ENCODE assay signal across 28 mouse cellular contexts in the genomic region with DNA sequence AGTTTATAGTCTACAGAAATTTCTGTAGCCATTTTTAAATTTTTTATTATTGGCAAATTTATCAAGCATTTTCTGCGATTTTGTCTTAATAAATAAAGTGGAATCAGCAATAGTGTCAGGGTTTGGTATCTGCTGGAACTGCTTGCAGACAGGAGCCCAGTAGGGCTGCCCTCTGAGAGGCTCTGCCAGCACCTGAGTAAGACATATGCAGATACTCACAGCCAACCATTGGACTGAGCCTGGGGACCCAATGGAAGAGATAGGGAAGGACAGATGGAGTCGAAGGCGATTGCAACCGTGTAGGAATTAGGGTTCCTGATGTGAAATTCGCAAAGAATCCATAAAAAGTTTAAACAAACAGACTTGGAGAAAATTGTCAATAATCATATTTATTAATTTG. TPM values are rescaled to one million over a fixed set of nuclear protein-coding genes. Genes with fewer than 3 reads are reported as not detected.
DNase-seq lines count a peak whose midpoint lies in the region; ATAC-seq lines count a peak whose summit lies in the region.
"Had no signal": no experiment of that assay in that cellular context is flagged by ENCODE, and none has a peak within 500 bp of the region (broad histone marks: within the 10 kb centered on the region; RNA-seq: fewer than 3 reads in every experiment).

No protein-coding gene starts in this region.

- H3K27me3 ChIP-seq in kidney, embryonic 15.5 days, result no peaks in the 10 kb centered on the region
- H3K27me3 ChIP-seq: forebrain, embryonic 13.5 days; hindbrain, embryonic 13.5 days; intestine, embryonic 15.5 days; Patski had no signal

- H3K9me3 ChIP-seq in kidney, embryonic 15.5 days (replicated peaks), result no peaks in the 10 kb centered on the region
- H3K9me3 ChIP-seq: forebrain, embryonic 10.5 days; forebrain, embryonic 13.5 days; hindbrain, embryonic 10.5 days; hindbrain, embryonic 13.5 days; intestine, embryonic 15.5 days had no signal

- H3K27ac ChIP-seq in kidney, embryonic 15.5 days, result no peak overlapping the region
- H3K27ac ChIP-seq: forebrain, embryonic 10.5 days; forebrain, embryonic 13.5 days; hindbrain, embryonic 10.5 days; hindbrain, embryonic 13.5 days; intestine, embryonic 15.5 days had no signal

- no peak overlapping the region for H3K4me2 ChIP-seq in kidney, embryonic 15.5 days
- H3K4me2 ChIP-seq: forebrain, embryonic 13.5 days; heart, embryonic 11.5 days; hindbrain, embryonic 13.5 days; intestine, embryonic 15.5 days had no signal

- ATAC-seq in kidney, embryonic 15.5 days (replicated peaks; ENCODE audit: low FRiP score), result no peak
- ATAC-seq: forebrain, embryonic 13.5 days; forebrain, embryonic 16.5 days; hindbrain, embryonic 16.5 days; intestine, embryonic 15.5 days; Patski had no signal

- WGBS in kidney, embryonic 15.5 days, result 93% methylated on average over 5 of the region's 5 CpGs

- H3K4me1 ChIP-seq in kidney, embryonic 15.5 days, result no peaks in the 10 kb centered on the region
- H3K4me1 ChIP-seq: forebrain, embryonic 10.5 days; forebrain, embryonic 13.5 days; hindbrain, embryonic 10.5 days; intestine, embryonic 15.5 days had no signal

- no peak overlapping the region for H3K4me3 ChIP-seq in kidney, embryonic 15.5 days (replicated peaks)
- H3K4me3 ChIP-seq: forebrain, embryonic 10.5 days; forebrain, embryonic 13.5 days; heart, adult 2 months; hindbrain, embryonic 10.5 days; hindbrain, embryonic 13.5 days; intestine, embryonic 15.5 days had no signal

- H3K9ac ChIP-seq in kidney, embryonic 15.5 days, result no peak overlapping the region
- H3K9ac ChIP-seq: forebrain, embryonic 13.5 days; hindbrain, embryonic 13.5 days; intestine, embryonic 15.5 days had no signal

- peak; percentile 42 to 56 for DNase-seq in cerebellum, adult 18-20 months
- no peak for DNase-seq in cerebellum, adult 11-12 months
- DNase-seq in cerebellum, adult 9-10 months, result peak; percentile 52
- DNase-seq in cerebellum, postnatal 4 days (ENCODE audit: low spot score in 2 of 2), result no peak
- peak; percentile 35 to 38 for DNase-seq in cerebellum, postnatal 10 days
- peak; percentile 41 to 42 for DNase-seq in cerebellum, postnatal 36 days
- no peak for DNase-seq in MN1 (ENCODE audit: low spot score)
- DNase-seq: adrenal gland, postnatal 10 days; adrenal gland, postnatal 36 days; embryo, embryonic 11 days; gastrocnemius, postnatal 10 days; gastrocnemius, postnatal 36 days; heart, adult 2 months; heart, postnatal 10 days; heart, postnatal 36 days; kidney, adult 11 months; kidney, adult 8-10 months had no signal

- H3K36me3 ChIP-seq in kidney, embryonic 15.5 days, result no peaks in the 10 kb centered on the region
- H3K36me3 ChIP-seq: forebrain, embryonic 10.5 days; hindbrain, embryonic 10.5 days; hindbrain, embryonic 13.5 days; intestine, embryonic 15.5 days had no signal

RNA-seq across cellular contexts. Expression of gene Hif1a, which starts 17.3 kb away (rescaled TPM):
- 76.4 and 83.3 TPM in 2 replicates for polyA plus RNA-seq in kidney, embryonic 15.5 days (2015; fragmentation: Nextera tagmentation; extraction: Ambion mirVana)

RNA-seq across cellular contexts. Expression of gene Gm49321, which starts 19.0 kb away (rescaled TPM):
- 10.5 and 12.3 TPM in 2 replicates for polyA plus RNA-seq in kidney, embryonic 15.5 days (2015; fragmentation: Nextera tagmentation; extraction: Ambion mirVana)
- polyA plus RNA-seq: cortical plate, adult 2 months; heart, adult 2 months had no signal

RNA-seq across cellular contexts. Expression of gene Snapc1, which starts 45.8 kb away (rescaled TPM):
- 19.8 and 20.2 TPM in 2 replicates for polyA plus RNA-seq in kidney, embryonic 15.5 days (2015; fragmentation: Nextera tagmentation; extraction: Ambion mirVana)

Comparison
In these comparisons a context has a peak if more than half of its experiments do, and no peak if none do; other contexts are left out.
1. DNase-seq: peak in cerebellum, adult 18-20 months (2 of 2), cerebellum, adult 9-10 months (single experiment), cerebellum, postnatal 10 days (2 of 2) and cerebellum, postnatal 36 days (2 of 2); none in cerebellum, adult 11-12 months (single experiment), cerebellum, postnatal 4 days (0 of 2) and MN1 (single experiment).